Mouse (Mus musculus) lung, postnatal 25 days (tissue): ENCODE data around the gene Hoxa7.

ENCODE experiments used
- DNase-seq: peaks from one replicate; pipeline ENCODE4 v3.0.0; 2022; ENCODE audit warnings: low spot score

The Hoxa7 gene

GRCm38 (mm10) chr6:52239625-52240388 lies 18.2 kb upstream of the Hoxa7 start:
- no peak for DNase-seq

GRCm38 (mm10) chr6:52238976-52239375 lies 17.3 kb upstream of the Hoxa7 start:
- no peak for DNase-seq

GRCm38 (mm10) chr6:52238155-52238545 lies 16.5 kb upstream of the Hoxa7 start:
- DNase-seq = no peak

- DNase-seq = no peak
These were observed 15.9 kb upstream of the Hoxa7 start for GRCm38 (mm10) chr6:52237346-52238154.

- DNase-seq = no peak
These were observed 15.2 kb upstream of the Hoxa7 start for GRCm38 (mm10) chr6:52236806-52237205.

GRCm38 (mm10) chr6:52235866-52236265 lies 14.2 kb upstream of the Hoxa7 start:
- DNase-seq = no peak

GRCm38 (mm10) chr6:52235267-52235666 lies 13.6 kb upstream of the Hoxa7 start:
- no peak for DNase-seq

- no peak for DNase-seq
These were observed 12.9 kb upstream of the Hoxa7 start for GRCm38 (mm10) chr6:52234428-52235140.

- no peak for DNase-seq
These were observed 12.1 kb upstream of the Hoxa7 start for GRCm38 (mm10) chr6:52233546-52234427.

- DNase-seq = no peak
These were observed 11.4 kb upstream of the Hoxa7 start for GRCm38 (mm10) chr6:52232984-52233545.

- no peak for DNase-seq
These were observed 10.9 kb upstream of the Hoxa7 start for GRCm38 (mm10) chr6:52232568-52232965.

GRCm38 (mm10) chr6:52231885-52232567 lies 10.4 kb upstream of the Hoxa7 start:
- no peak for DNase-seq

GRCm38 (mm10) chr6:52230516-52231165 lies 9.0 kb upstream of the Hoxa7 start, which contains the start of gene Hoxa9:
Hoxa9 (minus strand) TSS chr6:52231089.
- DNase-seq = no peak

GRCm38 (mm10) chr6:52229558-52230416 lies 8.1 kb upstream of the Hoxa7 start:
- no peak for DNase-seq

- DNase-seq = no peak
These were observed 7.1 kb upstream of the Hoxa7 start for GRCm38 (mm10) chr6:52228475-52229465.

- DNase-seq = no peak
These were observed 6.0 kb upstream of the Hoxa7 start for GRCm38 (mm10) chr6:52227470-52228222.
